Comparison of ENCODE assay signal across 8 mouse cellular contexts in the genomic region with DNA sequence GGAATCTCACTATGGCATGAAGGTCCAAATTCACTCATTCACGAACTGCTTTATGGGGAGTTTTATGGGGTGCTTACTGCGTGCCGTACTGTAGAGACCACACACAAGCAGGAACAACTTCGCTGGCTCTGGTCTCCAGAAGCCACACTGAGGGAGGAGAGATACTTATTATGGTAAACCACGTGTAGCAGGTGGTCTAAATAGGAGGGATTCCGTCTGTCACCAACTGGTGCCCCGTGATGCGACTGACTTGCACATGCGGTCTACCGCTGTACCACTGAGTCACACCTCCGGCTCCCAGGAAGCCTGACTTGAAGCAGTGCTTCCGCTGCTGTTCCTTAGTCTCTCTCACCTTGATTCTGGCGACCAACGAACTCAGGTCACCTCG. TPM values are rescaled to one million over a fixed set of nuclear protein-coding genes. Genes with fewer than 3 reads are reported as not detected.
A peak's percentile ranks its signal among the peaks of the same experiment; 100 is the strongest.
DNase-seq lines count a peak whose midpoint lies in the region; ATAC-seq lines count a peak whose summit lies in the region.

No protein-coding gene starts in this region.

- peak; percentile 49 for ATAC-seq in granulocyte monocyte progenitor cell, adult 5-6 weeks (replicated peaks; ENCODE audit: poor library complexity, severe bottlenecking)
- peak; percentile 25; the same call in 1 of the 2 replicates for ATAC-seq in limb, embryonic 15.5 days (ENCODE audit: insufficient number of reproducible peaks, low FRiP score, low TSS enrichment, low read depth)
- ATAC-seq in monocyte, adult 5-6 weeks (replicated peaks; ENCODE audit: insufficient number of reproducible peaks, low FRiP score, low TSS enrichment, poor library complexity, severe bottlenecking), result 0 out of 2 replicates have a peak, but pooled peaks have one; percentile 8
- ATAC-seq in erythroid progenitor cell, adult 5-6 weeks (replicated peaks; ENCODE audit: low FRiP score, poor library complexity, severe bottlenecking), result no peak

- peaks cover 14% of the 10 kb centered on the region for H3K4me1 ChIP-seq in limb, embryonic 15.5 days

- peak overlapping the region; percentile 98 for H3K27ac ChIP-seq in limb, embryonic 15.5 days

- no peaks in the 10 kb centered on the region for H3K9me3 ChIP-seq in limb, embryonic 15.5 days

- WGBS in limb, embryonic 15.5 days, result under 1% methylated on average over 15 of the region's 15 CpGs

- intact Hi-C loops in left cerebral cortex, postnatal 36 days (cut with DNase I), result loop anchor here (2.0 kb wide), 1 partner anchor 84 kb away; the partner anchor contains the start of gene Nhlrc1

- H3K36me3 ChIP-seq in limb, embryonic 15.5 days, result 0 out of 2 replicates have a peak, but pooled peaks cover 5% of the 10 kb centered on the region

- H3K4me2 ChIP-seq in limb, embryonic 15.5 days, result peak overlapping the region; percentile 84

- H3K9ac ChIP-seq in limb, embryonic 15.5 days, result peak overlapping the region; percentile 91; the same call in 1 of the 2 replicates

- 0 out of 2 replicates have a peak, but pooled peaks cover 6% of the 10 kb centered on the region for H3K27me3 ChIP-seq in limb, embryonic 15.5 days

- H3K4me3 ChIP-seq in limb, embryonic 15.5 days, result peak overlapping the region; percentile 89

- peak; percentile 7 to 9 for DNase-seq in left cerebral cortex, adult 18-20 months (ENCODE audit: low spot score in 2 of 2)
- DNase-seq in left cerebral cortex, postnatal 36 days (ENCODE audit: low spot score in 2 of 2), result no peak
- DNase-seq in brain, adult 2 months (ENCODE audit: low read depth, low spot score), result peak; percentile 63
- DNase-seq in thymus, postnatal 25 days, result peak; percentile 39

RNA-seq across cellular contexts. Expression of gene Kif13a, which starts 1.0 kb away (rescaled TPM):
- 10 to 100 TPM; 20.2 to 24.2 TPM for total RNA-seq in left cerebral cortex, adult 18-20 months (2021)
- total RNA-seq in left cerebral cortex, postnatal 36 days (2021), result 10 to 100 TPM; 22.6 to 22.8 TPM
- total RNA-seq in granulocyte monocyte progenitor cell, adult 5-6 weeks (2014; fragmentation: Nextera tagmentation), result 26.6 and 47.5 TPM in 2 replicates
- total RNA-seq in granulocyte monocyte progenitor cell, adult 5-6 weeks (2017), result 46.0 and 57.7 TPM in 2 replicates
- 21.3 and 23.7 TPM in 2 replicates for polyA plus RNA-seq in limb, embryonic 15.5 days (2015; fragmentation: Nextera tagmentation; extraction: Ambion mirVana)
- total RNA-seq in monocyte, adult 5-6 weeks (2017), result 13.3 to 20.2 TPM (median 18.5 TPM) in 3 replicates
- 1.7 and 3.6 TPM in 2 replicates for total RNA-seq in erythroid progenitor cell, adult 5-6 weeks (2015; ENCODE audit: low replicate concordance)
- total RNA-seq in erythroid progenitor cell, adult 5-6 weeks (2017; ENCODE audit: low replicate concordance), result 6.5 and 6.7 TPM in 2 replicates

Comparison
In these comparisons a context has a peak if more than half of its experiments do, and no peak if none do; other contexts are left out.
1. DNase-seq: peak in left cerebral cortex, adult 18-20 months (2 of 2), brain, adult 2 months (single experiment) and thymus, postnatal 25 days (single experiment); none in left cerebral cortex, postnatal 36 days (0 of 2).